Mouse (Mus musculus) liver, embryonic 11.5 days (tissue): ENCODE data around the gene Col10a1. TPM values are rescaled to one million over a fixed set of nuclear protein-coding genes. Genes with fewer than 3 reads are reported as not detected.
"Not testable (repeated sequence)": the region's sequence is repeated elsewhere in the genome, so short reads cannot be mapped to it uniquely, and the experiment has no call there.

ENCODE experiments used
- ATAC-seq: fragments of 200-750 bp; cut with Nextera tagmentation; replicated peaks from 2 replicates; pipeline ENCODE4 v1.8.0; 2017; ENCODE audit warnings: moderate number of reproducible peaks, mild to moderate bottlenecking, moderate TSS enrichment, moderate library complexity; ENCODE audit not compliant: low FRiP score
- DNase-seq: peaks from one replicate; pipeline ENCODE4 v3.0.0-alpha.2; 2017; ENCODE audit warnings: low spot score
- H3K27ac ChIP-seq: fragments of 300-500 bp; sonication (generic); 2 replicates; pipeline ENCODE4 v1.5.1; 2014; ENCODE audit warnings: mild to moderate bottlenecking, low read depth, low read length, control low read depth
- H3K27me3 ChIP-seq: fragments of 300-500 bp; sonication (generic); replicated peaks from 2 replicates; pipeline ENCODE4 v1.6.1; 2014; ENCODE audit warnings: low read length, mixed read lengths; ENCODE audit not compliant: control insufficient read depth, insufficient read depth
- H3K36me3 ChIP-seq: fragments of 300-500 bp; sonication (generic); 2 replicates; pipeline ENCODE4 v1.6.1; 2014; ENCODE audit warnings: mild to moderate bottlenecking, low read length, moderate library complexity, mixed read lengths; ENCODE audit not compliant: control insufficient read depth, insufficient read depth
- H3K4me1 ChIP-seq: fragments of 300-500 bp; sonication (generic); replicated peaks from 2 replicates; pipeline ENCODE4 v1.6.1; 2014; ENCODE audit warnings: low read length, mixed read lengths; ENCODE audit not compliant: control insufficient read depth, insufficient read depth
- H3K4me2 ChIP-seq: fragments of 300-500 bp; sonication (generic); 2 replicates; pipeline ENCODE4 v1.6.1; 2014; ENCODE audit warnings: mild to moderate bottlenecking, control low read depth, moderate library complexity
- H3K4me3 ChIP-seq: fragments of 300-500 bp; sonication (generic); 2 replicates; pipeline ENCODE4 v1.5.1; 2014; ENCODE audit warnings: low read depth, low read length, control low read depth
- H3K9ac ChIP-seq: fragments of 300-500 bp; sonication (generic); 2 replicates; pipeline ENCODE4 v1.6.1; 2014; ENCODE audit warnings: low read depth, low read length, control low read depth
- H3K9me3 ChIP-seq: fragments of 300-500 bp; sonication (generic); 2 replicates; pipeline ENCODE4 v1.6.1; 2016; ENCODE audit warnings: low read length, inconsistent platforms, mixed read lengths; ENCODE audit not compliant: control insufficient read depth
- WGBS: fragments of 180-500 bp; shearing (Covaris S2); extraction: QIAGEN DNeasy Blood & Tissue Kit; methylation state at CpG from one replicate; pipeline ENCODE4 v1.1.7; 2014; 5-methylcytosine and 5-hydroxymethylcytosine counted together
- polyA plus RNA-seq: library from polyadenylated mRNA; unstranded; fragments of >200 nt; fragmentation: Nextera tagmentation; extraction: Ambion mirVana; gene quantifications from 2 replicates; pipeline ENCODE4 v1.2.1, GENCODE M21; 2014

Gene Col10a1
- polyA plus RNA-seq, 1 experiment from 2014 or later = 0.32 TPM

DNA sequence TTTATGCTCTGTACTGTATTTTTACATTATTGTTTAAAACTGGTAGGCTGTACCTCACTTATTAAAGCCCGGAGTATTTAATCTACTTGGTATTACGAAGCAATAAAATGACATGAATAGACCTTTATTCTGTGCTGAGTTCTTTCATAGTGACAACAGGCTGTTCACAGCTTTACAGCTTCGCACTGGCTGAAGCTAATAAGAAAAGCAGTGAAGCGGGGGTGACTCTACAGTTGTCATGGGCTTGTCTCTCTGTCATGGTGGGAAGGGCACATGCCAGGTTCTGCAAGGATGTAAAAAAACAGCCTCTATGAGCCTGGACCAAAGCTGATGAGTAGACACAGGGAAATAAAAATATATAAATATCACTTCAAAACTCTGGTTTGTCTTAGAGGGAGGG is 7.2 kb downstream of the Col10a1 start:
- no peak overlapping the region for H3K27ac ChIP-seq
- no peak overlapping the region for H3K4me2 ChIP-seq
- H3K9ac ChIP-seq = no peak overlapping the region
- no peak overlapping the region for H3K4me3 ChIP-seq
- H3K36me3 ChIP-seq = peaks cover under 1% of the 10 kb centered on the region; the same call in 1 of the 2 replicates
- ATAC-seq (no peak), DNase-seq (no peak)
- H3K4me1 ChIP-seq = no peaks in the 10 kb centered on the region
- WGBS = 91% methylated on average over 4 of the region's 4 CpGs
- no peaks in the 10 kb centered on the region for H3K27me3 ChIP-seq
- no peaks in the 10 kb centered on the region for H3K9me3 ChIP-seq

GRCm38 (mm10) chr10:34399267-34399666 is 9.5 kb downstream of the Col10a1 start:
- no peaks in the 10 kb centered on the region for H3K9me3 ChIP-seq
- H3K9ac ChIP-seq = no peak overlapping the region
- no peak overlapping the region for H3K27ac ChIP-seq
- no peaks in the 10 kb centered on the region for H3K4me1 ChIP-seq
- peaks cover 3% of the 10 kb centered on the region; the same call in 1 of the 2 replicates for H3K36me3 ChIP-seq
- DNase-seq (no peak), ATAC-seq (no peak)
- no peak overlapping the region for H3K4me3 ChIP-seq
- H3K4me2 ChIP-seq = no peak overlapping the region
- no peaks in the 10 kb centered on the region for H3K27me3 ChIP-seq

GRCm38 (mm10) chr10:34418204-34418756 is 28.5 kb downstream of the Col10a1 start, which contains the start of gene Nt5dc1:
Nt5dc1 (minus strand) TSS chr10:34418552.
- DNase-seq = peak; percentile 99

GRCm38 (mm10) chr10:34418794-34419193 is 29.0 kb downstream of the Col10a1 start:
- H3K9ac ChIP-seq, H3K27ac ChIP-seq, ATAC-seq, H3K4me1 ChIP-seq, H3K9me3 ChIP-seq, DNase-seq, H3K36me3 ChIP-seq, H3K27me3 ChIP-seq: not testable (repeated sequence)
- H3K4me2 ChIP-seq = peak overlapping the region; percentile 72
- peak overlapping the region; percentile 77 for H3K4me3 ChIP-seq
- WGBS = 71% methylated on average over 4 of the region's 4 CpGs

More at GRCm38 (mm10) chr10:34418204-34418756, 28.5 kb downstream of the Col10a1 start, which contains the start of gene Nt5dc1:
- ATAC-seq = peak; percentile 98
- Histone ChIP-seq H3K9me3 (no peaks in the 10 kb centered on the region), H3K4me2 (peak within 1 kb of the TSS; percentile 72), H3K4me1 (peaks cover 5% of the 10 kb centered on the region), H3K4me3 (peak within 1 kb of the TSS; percentile 77), H3K9ac (peak within 1 kb of the TSS; percentile 90), H3K27ac (peak within 1 kb of the TSS; percentile 85), H3K36me3 (no peaks in the 10 kb centered on the region), H3K27me3 (no peaks in the 10 kb centered on the region)
- under 1% methylated on average over 49 of the region's 49 CpGs for WGBS

GRCm38 (mm10) chr10:34431783-34432182 is 42.0 kb downstream of the Col10a1 start:
- ATAC-seq = no peak
- no peak overlapping the region for H3K4me2 ChIP-seq
- H3K36me3 ChIP-seq = no peaks in the 10 kb centered on the region
- H3K9ac ChIP-seq = no peak overlapping the region
- no peaks in the 10 kb centered on the region for H3K27me3 ChIP-seq
- DNase-seq = no peak
- no peak overlapping the region for H3K27ac ChIP-seq
- no peaks in the 10 kb centered on the region for H3K9me3 ChIP-seq
- H3K4me3 ChIP-seq = no peak overlapping the region
- H3K4me1 ChIP-seq = no peaks in the 10 kb centered on the region

GRCm38 (mm10) chr10:34434191-34434590 is 44.4 kb downstream of the Col10a1 start:
- H3K9ac ChIP-seq, H3K9me3 ChIP-seq, H3K36me3 ChIP-seq, H3K4me1 ChIP-seq, DNase-seq, H3K4me3 ChIP-seq, H3K4me2 ChIP-seq, H3K27me3 ChIP-seq, H3K27ac ChIP-seq, ATAC-seq: not testable (repeated sequence)
- WGBS = 88% methylated on average over 6 of the region's 14 CpGs

Other genes with a start within 250 kb of the Col10a1 start
- gene Dse, start 182.3 kb upstream of the Col10a1 start, polyA plus RNA-seq = 14.9 and 16.8 TPM in 2 replicates
- gene Tspyl1, start 107.8 kb upstream of the Col10a1 start, polyA plus RNA-seq = 36.5 and 39.0 TPM in 2 replicates
- gene Tspyl4, start 92.5 kb upstream of the Col10a1 start, polyA plus RNA-seq = 1.5 and 2.2 TPM in 2 replicates
- gene Nt5dc1, start 28.6 kb downstream of the Col10a1 start, polyA plus RNA-seq = 13.2 and 15.4 TPM in 2 replicates
- gene Frk, start 93.4 kb downstream of the Col10a1 start, polyA plus RNA-seq = 2.6 and 3.7 TPM in 2 replicates